Mouse (Mus musculus) WW6 (cell line): ENCODE results near the gene Calm5.
"Not testable (repeated sequence)": the region's sequence is repeated elsewhere in the genome, so short reads cannot be mapped to it uniquely, and the experiment has no call there.

Source experiments
- DNase-seq: peaks from one replicate; pipeline ENCODE4 v3.0.0-alpha.2; 2013; ENCODE audit warnings: low read depth, low spot score

The Calm5 gene

GRCm38 (mm10) chr13:3853648-3854333, at the start of gene Calm5:
Calm5 (plus strand) TSS chr13:3854173.
- not testable (repeated sequence) for DNase-seq

GRCm38 (mm10) chr13:3804186-3804585, 49.8 kb upstream of the Calm5 start, which contains the start of gene Calml3:
Calml3 (minus strand) TSS chr13:3804316.
- no peak for DNase-seq

GRCm38 (mm10) chr13:3805132-3805531, 48.8 kb upstream of the Calm5 start:
- no peak for DNase-seq

GRCm38 (mm10) chr13:3805638-3806037, 48.3 kb upstream of the Calm5 start:
- no peak for DNase-seq

GRCm38 (mm10) chr13:3807131-3807827, 46.7 kb upstream of the Calm5 start:
- DNase-seq: no peak

GRCm38 (mm10) chr13:3818012-3818739, 35.8 kb upstream of the Calm5 start:
- DNase-seq: no peak

GRCm38 (mm10) chr13:3818740-3819076, 35.3 kb upstream of the Calm5 start:
- no peak for DNase-seq

GRCm38 (mm10) chr13:3822105-3822504, 31.9 kb upstream of the Calm5 start:
- DNase-seq: no peak

GRCm38 (mm10) chr13:3825726-3826125, 28.2 kb upstream of the Calm5 start:
- no peak for DNase-seq

GRCm38 (mm10) chr13:3831546-3831945, 22.4 kb upstream of the Calm5 start:
- no peak for DNase-seq

GRCm38 (mm10) chr13:3831994-3832393, 22.0 kb upstream of the Calm5 start:
- no peak for DNase-seq

- no peak for DNase-seq
These were observed 21.5 kb upstream of the Calm5 start for GRCm38 (mm10) chr13:3832450-3832849.

- not testable (repeated sequence) for DNase-seq
These were observed 20.3 kb upstream of the Calm5 start for GRCm38 (mm10) chr13:3833644-3834043.

GRCm38 (mm10) chr13:3837312-3837807, 16.6 kb upstream of the Calm5 start, which contains the start of gene Calm4:
Calm4 (plus strand) TSS chr13:3837757.
- DNase-seq: not testable (repeated sequence)

GRCm38 (mm10) chr13:3840662-3841061, 13.3 kb upstream of the Calm5 start:
- not testable (repeated sequence) for DNase-seq

GRCm38 (mm10) chr13:3850330-3850729, 3.6 kb upstream of the Calm5 start:
- no peak for DNase-seq

- no peak for DNase-seq
These were observed 883 bp downstream of the Calm5 start for GRCm38 (mm10) chr13:3854856-3855255.

- DNase-seq: no peak
These were observed 2.3 kb downstream of the Calm5 start for GRCm38 (mm10) chr13:3856252-3856651.

- DNase-seq: no peak
These were observed 7.3 kb downstream of the Calm5 start for GRCm38 (mm10) chr13:3861251-3861650.

- no peak for DNase-seq
These were observed 8.4 kb downstream of the Calm5 start for GRCm38 (mm10) chr13:3862325-3862724.

- no peak for DNase-seq
These were observed 9.1 kb downstream of the Calm5 start for GRCm38 (mm10) chr13:3862922-3863580.
